Mouse (Mus musculus) right cerebral cortex, postnatal 10 days (tissue): ENCODE measurements around the gene Mmp20.

Experiments
- DNase-seq, 2 experiments: peaks; one replicate each; pipeline ENCODE4 v3.0.0; 2021; ENCODE audit warnings: low spot score in 2 of 2

The Mmp20 gene

DNA sequence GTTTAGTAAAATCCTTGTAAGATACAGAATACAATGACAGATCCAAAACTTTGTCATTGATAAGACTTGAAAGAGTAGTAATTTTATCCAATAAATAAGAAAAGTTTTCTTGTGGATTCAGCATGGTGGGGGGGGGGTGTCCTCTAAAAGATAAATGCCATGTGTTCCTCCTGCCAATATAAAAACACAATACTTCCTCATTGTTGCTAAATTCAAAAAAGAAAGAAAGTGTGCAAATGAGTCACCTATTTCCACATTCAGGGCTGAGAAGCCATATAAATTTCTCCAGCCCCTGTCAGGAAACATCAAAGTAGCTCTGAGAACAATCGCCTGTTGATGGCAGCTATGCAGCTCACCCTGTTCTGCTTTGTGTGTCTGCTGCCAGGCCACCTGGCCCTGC is 63.8 kb downstream of the Mmp20 start, which contains the start of gene Mmp7:
Mmp7 (plus strand) TSS at position 301 of the 400 bp plus-strand sequence.
- no peak for DNase-seq

DNA sequence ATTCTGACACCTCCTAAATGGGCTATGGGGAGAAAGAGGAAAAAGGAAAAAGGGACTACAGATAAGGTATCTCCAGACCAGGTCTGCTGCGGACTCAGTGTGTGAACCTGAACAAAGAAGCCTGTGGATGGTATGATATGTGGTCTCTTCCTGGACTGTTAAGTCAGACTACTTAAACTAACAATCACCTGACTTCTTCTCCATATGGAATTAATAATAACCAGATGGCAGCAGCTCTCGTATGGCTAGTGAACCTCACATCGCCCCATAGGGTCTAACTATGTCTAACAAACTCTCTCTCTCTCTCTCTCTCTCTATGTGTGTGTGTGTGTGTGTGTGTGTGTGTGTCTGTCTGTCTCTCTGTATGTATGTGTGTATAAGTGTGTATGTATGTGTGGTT is 65.9 kb downstream of the Mmp20 start:
- no peak for DNase-seq

DNA sequence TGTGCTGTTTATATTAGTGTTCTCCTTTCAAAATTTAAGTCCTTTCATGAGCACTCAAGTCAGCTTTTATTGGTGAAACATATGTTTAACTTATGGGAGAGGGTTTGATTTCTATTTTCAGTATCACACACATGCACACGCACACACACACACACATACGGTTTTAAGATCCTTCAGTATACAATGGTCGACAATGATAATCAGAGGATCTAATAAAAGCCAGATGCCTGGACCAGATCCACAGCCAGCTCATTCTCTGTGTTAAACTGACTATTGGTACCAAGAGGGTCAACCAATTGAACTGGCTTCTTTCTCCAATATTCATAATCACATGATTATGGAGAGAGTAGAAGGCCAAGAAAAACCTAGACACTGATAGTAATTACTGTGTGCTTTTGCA is 67.6 kb downstream of the Mmp20 start:
- no peak for DNase-seq

DNA sequence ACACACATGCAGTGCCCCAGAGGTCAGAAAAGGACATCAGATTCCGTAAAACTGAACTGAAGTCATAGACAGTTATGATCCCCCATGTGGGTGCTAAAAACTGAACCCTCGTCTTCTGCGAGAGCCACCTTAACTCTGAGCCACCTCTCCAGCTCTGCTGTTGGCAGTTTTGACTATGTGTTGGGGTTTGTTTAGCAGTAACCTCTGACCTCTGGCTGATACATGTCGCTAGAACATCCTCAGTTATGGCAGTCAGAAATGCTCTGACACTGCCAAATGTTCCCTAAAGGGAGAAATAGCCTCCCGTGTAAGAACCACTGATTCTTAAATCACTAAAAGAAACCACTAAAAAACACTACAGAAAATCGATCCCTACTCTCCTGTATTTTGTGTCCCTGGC is 80.7 kb downstream of the Mmp20 start:
- no peak for DNase-seq

DNA sequence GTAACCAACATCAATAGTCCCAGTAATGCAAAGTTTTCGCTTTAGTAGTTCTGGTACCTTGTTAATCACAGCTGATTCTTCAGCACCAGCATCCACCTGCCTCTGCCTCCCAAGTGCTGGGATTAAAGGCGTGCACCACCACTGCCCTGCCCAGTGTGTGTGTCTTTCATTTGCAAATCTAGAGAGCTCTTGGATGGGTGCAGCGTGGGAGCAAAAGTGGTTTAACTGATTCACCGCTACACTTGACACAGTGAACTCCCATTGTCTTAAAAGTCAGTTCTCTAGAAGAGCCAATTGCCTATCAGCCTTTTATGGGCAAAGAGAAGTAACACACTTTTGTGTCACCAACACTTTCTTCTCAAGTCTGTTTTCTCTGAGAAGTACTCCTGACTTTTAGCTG is 83.2 kb downstream of the Mmp20 start:
- DNase-seq = no peak

DNA sequence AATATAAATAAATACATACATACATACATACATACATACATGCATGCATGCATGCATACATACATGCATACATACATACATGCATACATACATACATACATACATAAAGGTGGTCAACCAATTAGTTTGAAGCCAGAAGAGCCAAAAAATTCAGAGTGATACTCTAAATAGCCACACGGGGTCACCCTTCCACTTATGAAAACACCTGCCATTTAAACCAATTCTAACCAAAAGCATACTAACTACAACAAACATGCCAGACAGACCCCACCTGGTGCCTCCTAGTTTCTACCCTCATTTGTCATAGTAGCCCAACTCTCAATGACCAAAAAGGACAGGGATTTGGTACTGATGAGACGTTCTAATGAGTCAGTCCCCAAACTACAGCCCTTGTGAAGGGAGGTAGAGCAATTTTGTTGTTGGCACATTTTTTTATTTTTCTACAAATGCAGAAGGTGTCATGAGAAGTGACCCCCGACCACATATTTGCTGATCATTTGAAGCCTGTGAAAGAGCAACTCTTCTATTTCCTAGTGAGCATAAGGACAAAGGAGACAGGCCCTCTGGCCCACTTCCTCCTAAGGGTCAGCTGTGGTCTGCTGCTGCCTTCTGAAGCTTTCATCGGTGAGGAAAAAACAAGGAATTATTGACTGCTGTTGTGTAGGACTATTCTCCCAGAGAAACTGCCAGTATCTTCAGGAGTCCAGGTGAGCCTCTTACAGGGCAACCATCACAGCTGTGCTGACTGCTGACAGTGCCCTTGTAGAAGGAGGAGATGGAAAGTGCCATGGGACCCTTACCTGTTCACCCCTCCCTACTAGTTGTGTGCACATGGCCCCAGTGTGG is 86.3 kb downstream of the Mmp20 start:
- DNase-seq = peak; percentile 39 to 43

DNA sequence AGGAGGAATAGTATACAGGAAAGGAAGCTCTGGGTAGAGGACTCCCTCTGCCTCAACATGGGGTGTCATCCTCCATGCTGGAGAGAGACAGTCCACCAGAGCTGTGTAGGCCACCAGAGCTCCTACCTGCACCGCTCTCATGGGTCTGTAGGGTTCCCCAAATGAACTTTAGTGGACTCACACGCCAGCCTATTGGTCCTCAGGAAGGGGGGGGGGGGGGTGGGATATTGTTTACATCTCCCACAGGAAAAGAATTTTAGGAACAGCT is 86.8 kb downstream of the Mmp20 start:
- DNase-seq = no peak

DNA sequence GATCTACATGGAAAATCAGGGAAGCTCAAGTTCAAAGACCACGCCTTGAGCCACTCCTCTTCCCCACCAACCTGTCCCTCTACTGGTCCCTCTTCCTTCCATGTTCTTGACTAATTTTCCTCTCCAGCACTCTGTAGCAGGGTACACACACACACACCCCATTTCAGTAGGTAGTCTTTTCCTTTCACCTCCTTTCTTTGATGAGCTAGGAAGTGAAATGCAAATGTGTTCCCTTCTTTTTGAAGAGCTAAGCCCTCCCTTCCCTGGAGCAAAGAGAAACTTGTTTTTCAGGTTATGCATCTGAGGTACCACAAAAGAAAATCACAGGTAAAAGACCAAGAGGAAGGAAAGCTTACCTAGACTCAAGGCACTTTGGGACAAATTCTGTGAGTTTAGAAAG is 93.5 kb downstream of the Mmp20 start:
- DNase-seq = no peak
